Mouse (Mus musculus): ENCODE measurements at regions not wholly inside any gene's neighbourhood (a gene's known extent, or its start where the extent isn't known, plus 50 kb on each side); places are given as distances from the start of the nearest gene placed in this dataset.

DNA sequence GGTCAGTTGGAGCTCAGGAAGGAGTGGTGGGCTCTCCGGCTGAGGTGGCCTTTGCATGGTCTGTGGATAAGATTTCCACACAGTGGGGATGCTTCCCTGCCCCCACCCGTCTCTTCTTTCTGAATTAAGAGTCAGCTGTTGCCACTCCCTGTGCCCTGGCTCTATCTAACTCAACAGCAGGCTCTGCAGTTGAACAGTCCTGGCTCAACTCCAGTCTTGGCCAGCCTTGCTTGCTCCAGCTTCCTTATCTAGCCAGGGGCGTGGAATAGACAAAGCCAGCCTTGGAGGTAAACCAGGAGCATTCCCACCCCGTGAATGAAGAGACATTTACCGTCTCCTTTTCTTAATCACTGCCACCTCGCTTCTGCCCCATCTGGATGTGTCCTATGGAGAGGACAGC lies 89.7 kb downstream of the Mn1 start:
- no peak for DNase-seq (ENCODE audit: extremely low spot score in 1 of 2, low spot score in 2 of 2)
- Histone ChIP-seq H3K4me3 (no peak overlapping the region), H3K27ac (no peak overlapping the region)
- no peak for TF ChIP-seq CTCF (IDR thresholded peaks at IDR 0.05)
- intact Hi-C loops (cut with DNase I): no loop called here

DNA sequence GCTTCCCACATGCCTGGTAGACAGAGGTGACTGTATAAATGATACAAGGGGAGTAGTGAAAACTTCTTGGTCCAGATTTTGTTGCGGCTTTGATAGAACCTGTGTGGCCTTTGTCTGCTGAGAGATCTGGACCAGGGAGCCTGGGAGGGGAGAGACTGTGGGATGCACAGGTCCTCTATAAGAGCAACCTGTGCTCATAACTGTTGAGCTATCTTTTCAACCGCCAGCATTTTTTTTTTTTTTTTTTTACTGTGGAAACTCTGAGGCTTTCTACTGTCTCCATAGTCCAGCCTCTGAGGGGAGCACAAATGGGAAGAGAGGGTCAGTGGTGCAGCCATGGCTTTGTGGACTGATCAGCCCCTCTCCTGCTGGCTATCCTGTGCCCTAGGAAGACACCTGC lies 90.2 kb downstream of the Mn1 start:
- Histone ChIP-seq H3K4me3 (no peak overlapping the region), H3K27ac (no peak overlapping the region)
- TF ChIP-seq CTCF (IDR thresholded peaks at IDR 0.05): no peak
- no peak for DNase-seq (ENCODE audit: extremely low spot score in 1 of 2, low spot score in 2 of 2)
- intact Hi-C loops (cut with DNase I): no loop called here

DNA sequence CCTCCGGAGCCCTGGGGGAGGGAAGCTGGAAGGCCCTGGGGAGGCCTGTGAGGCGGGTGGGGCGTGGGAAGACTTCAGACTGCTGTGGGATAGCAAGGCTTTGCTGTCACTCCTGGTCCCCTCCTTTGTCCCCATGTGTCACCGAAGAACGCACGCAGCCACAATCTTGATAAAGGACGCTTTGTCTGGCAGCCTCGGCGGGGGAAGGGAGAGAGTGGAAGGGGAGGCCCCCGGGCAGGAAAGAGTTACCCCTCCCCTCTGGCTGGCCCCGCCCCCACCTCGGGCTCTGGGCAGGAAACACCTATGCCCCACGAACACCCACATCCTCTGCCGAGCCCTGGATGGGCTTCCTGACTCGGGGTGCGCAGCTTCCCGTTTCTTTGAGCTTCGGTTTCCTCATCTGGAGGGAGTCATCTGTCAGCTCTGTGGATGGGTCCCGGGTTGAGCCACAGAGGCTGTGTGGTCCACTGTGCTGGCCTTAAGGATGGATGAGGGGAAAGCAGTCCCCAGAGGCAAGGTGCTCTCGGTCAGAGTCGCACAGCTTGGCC lies 91.9 kb downstream of the Mn1 start:
- Histone ChIP-seq H3K4me3 (no peak overlapping the region), H3K27ac (no peak overlapping the region)
- no peak for TF ChIP-seq CTCF (IDR thresholded peaks at IDR 0.05)
- no peak for DNase-seq (ENCODE audit: extremely low spot score in 1 of 2, low spot score in 2 of 2)
- intact Hi-C loops (cut with DNase I): no loop called here

DNA sequence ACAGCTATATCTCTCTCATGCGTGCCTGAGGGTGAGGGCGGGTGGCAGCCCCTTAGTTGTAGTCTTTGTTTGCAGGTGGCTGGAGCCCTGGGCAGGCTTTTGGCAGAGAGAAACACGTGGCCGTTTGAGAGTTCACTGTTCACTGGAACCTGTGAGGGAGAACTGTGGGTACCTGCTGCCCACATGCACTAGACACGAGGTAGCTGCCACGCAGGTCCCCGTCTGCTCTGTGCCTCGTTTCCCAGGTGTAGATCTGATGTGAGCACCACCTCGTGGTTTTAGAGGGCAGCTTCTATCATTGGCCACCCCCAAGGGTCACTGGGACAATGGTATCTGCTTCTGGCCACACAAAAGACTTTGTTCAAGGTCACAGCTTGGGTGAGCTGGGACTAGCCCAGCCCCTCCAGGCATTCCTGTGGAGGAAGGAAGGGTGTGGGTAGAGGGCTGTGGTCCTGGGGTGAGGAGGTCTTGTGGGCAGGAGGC lies 92.5 kb downstream of the Mn1 start:
- intact Hi-C loops (cut with DNase I): no loop called here
- no peak overlapping the region for H3K4me3 ChIP-seq
- no peak overlapping the region for H3K27ac ChIP-seq
- TF ChIP-seq CTCF (IDR thresholded peaks at IDR 0.05): peak; percentile 6
- DNase-seq (ENCODE audit: extremely low spot score in 1 of 2, low spot score in 2 of 2): no peak

DNA sequence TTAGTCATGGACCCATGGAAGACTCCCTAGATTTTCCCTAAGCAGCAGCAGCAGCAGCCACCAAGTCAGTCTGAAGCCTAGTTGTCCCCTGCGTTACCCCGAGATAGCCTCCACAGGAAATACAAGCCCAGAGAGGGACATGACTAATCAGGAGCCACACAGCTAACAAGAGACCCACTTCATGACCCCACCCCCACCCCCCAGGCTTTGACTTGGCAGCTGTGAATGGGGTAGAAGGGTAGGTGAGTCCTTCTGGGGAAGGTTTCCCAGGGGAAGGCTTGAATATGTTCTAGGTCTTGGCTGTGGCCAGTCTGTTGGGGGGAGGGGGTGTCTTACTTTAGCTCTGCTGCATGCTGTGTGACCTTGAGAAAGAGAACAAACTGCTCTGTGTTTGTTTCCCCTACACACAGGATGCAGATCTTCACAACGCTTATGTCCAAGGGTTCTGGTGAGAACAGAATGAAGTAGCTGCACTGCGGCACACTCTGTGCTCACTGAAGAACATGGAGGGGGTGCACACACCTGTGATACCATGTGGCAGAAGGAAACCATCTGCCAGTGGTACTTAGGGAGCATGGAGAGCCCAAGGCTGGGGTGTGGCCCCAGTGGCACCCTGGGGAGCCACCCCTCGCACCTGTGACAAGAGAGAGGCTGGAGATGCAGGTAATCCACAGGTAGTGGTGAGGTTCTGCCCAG lies 93.2 kb downstream of the Mn1 start:
- intact Hi-C loops (cut with DNase I): no loop called here

GRCm38 (mm10) chr5:111510879-111511231 lies 93.7 kb downstream of the Mn1 start:
- no peak overlapping the region for H3K4me3 ChIP-seq
- DNase-seq (ENCODE audit: extremely low spot score in 1 of 2, low spot score in 2 of 2): no peak
- no peak for TF ChIP-seq CTCF (IDR thresholded peaks at IDR 0.05)
- intact Hi-C loops (cut with DNase I): no loop called here
- no peak overlapping the region for H3K27ac ChIP-seq

More for the DNA sequence above, 93.2 kb downstream of the Mn1 start:
- Histone ChIP-seq H3K4me3 (no peak overlapping the region), H3K27ac (no peak overlapping the region)
- TF ChIP-seq CTCF (IDR thresholded peaks at IDR 0.05): no peak
- DNase-seq (ENCODE audit: extremely low spot score in 1 of 2, low spot score in 2 of 2): no peak

DNA sequence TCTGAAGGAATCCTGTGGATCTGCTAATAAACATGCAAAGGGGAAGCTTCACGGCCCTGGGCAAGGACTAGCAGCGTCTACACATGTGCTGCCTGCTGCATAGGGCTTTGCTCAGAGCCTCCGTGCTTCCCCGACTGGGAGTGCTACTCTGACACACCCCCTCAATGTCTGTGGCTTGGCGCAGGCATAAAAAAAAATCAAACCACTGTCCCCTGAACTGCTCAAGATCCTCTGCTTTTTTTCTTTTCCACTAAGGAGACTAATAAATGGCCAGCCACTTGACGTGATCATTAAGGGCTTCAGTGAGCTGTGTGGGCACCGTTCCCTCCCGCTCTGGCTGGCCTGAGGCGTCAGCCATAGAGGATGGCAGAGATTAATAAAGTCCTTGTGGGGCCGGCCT lies 94.8 kb downstream of the Mn1 start:
- Histone ChIP-seq H3K4me3 (no peak overlapping the region), H3K27ac (no peak overlapping the region)
- intact Hi-C loops (cut with DNase I): no loop called here
- DNase-seq (ENCODE audit: extremely low spot score in 1 of 2, low spot score in 2 of 2): no peak
- no peak for TF ChIP-seq CTCF (IDR thresholded peaks at IDR 0.05)

DNA sequence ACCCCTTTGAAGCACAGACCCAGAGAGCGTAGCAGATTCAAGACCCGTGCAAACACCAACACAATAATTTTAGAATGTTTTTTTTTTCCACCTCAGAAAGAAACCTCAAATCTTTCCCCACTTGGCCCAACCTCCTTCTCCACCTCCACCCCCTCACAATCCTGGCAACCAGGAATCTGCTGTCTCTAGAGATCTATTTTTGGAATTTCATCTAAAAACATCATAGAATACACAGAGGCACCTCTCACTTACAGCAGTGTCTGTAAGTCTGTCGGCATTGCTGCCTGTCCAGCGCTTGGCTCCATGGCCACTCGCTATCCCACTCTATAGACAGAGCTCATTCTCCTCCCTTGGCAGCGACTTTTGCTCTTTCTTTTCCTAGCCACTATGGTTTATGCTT lies 96.8 kb downstream of the Mn1 start:
- H3K27ac ChIP-seq: peak overlapping the region; percentile 63
- no peak for DNase-seq (ENCODE audit: extremely low spot score in 1 of 2, low spot score in 2 of 2)
- no peak overlapping the region for H3K4me3 ChIP-seq
- no peak for TF ChIP-seq CTCF (IDR thresholded peaks at IDR 0.05)
- intact Hi-C loops (cut with DNase I): loop anchor here (2.0 kb wide), 1 partner anchor 91 kb away; no protein-coding TSS in a partner anchor

- Histone ChIP-seq H3K27ac (no peak overlapping the region), H3K4me3 (no peak overlapping the region)
- intact Hi-C loops (cut with DNase I): no loop called here
- no peak for DNase-seq (ENCODE audit: extremely low spot score in 1 of 2, low spot score in 2 of 2)
- TF ChIP-seq CTCF (IDR thresholded peaks at IDR 0.05): no peak
These were observed 101.9 kb downstream of the Mn1 start for GRCm38 (mm10) chr5:111519059-111519458.

- no peak overlapping the region for H3K4me3 ChIP-seq
- no peak overlapping the region for H3K27ac ChIP-seq
- TF ChIP-seq CTCF (IDR thresholded peaks at IDR 0.05): no peak
- DNase-seq (ENCODE audit: extremely low spot score in 1 of 2, low spot score in 2 of 2): no peak
- intact Hi-C loops (cut with DNase I): no loop called here
These were observed 102.4 kb downstream of the Mn1 start for GRCm38 (mm10) chr5:111519500-111520041.

- no peak for TF ChIP-seq CTCF (IDR thresholded peaks at IDR 0.05)
- intact Hi-C loops (cut with DNase I): no loop called here
- Histone ChIP-seq H3K27ac (no peak overlapping the region), H3K4me3 (no peak overlapping the region)
- DNase-seq (ENCODE audit: extremely low spot score in 1 of 2, low spot score in 2 of 2): no peak
These were observed 104.7 kb downstream of the Mn1 start for GRCm38 (mm10) chr5:111521866-111522265.

GRCm38 (mm10) chr5:111522586-111522985 lies 105.4 kb downstream of the Mn1 start:
- no peak for TF ChIP-seq CTCF (IDR thresholded peaks at IDR 0.05)
- intact Hi-C loops (cut with DNase I): no loop called here
- Histone ChIP-seq H3K4me3 (no peak overlapping the region), H3K27ac (no peak overlapping the region)
- DNase-seq (ENCODE audit: extremely low spot score in 1 of 2, low spot score in 2 of 2): no peak

GRCm38 (mm10) chr5:111527741-111528140 lies 110.6 kb downstream of the Mn1 start:
- DNase-seq (ENCODE audit: extremely low spot score in 1 of 2, low spot score in 2 of 2): no peak
- no peak for TF ChIP-seq CTCF (IDR thresholded peaks at IDR 0.05)
- H3K4me3 ChIP-seq: no peak overlapping the region
- no peak overlapping the region for H3K27ac ChIP-seq
- intact Hi-C loops (cut with DNase I): no loop called here
